Mouse (Mus musculus): ENCODE measurements around the gene Spem1. TPM values are rescaled to one million over a fixed set of nuclear protein-coding genes. Genes with fewer than 3 reads are reported as not detected.
A peak's percentile ranks its signal among the peaks of the same experiment; 100 is the strongest.
"Not testable (repeated sequence)": the region's sequence is repeated elsewhere in the genome, so short reads cannot be mapped to it uniquely, and the experiment has no call there.

Spem1 gene
- polyA plus RNA-seq (2015; fragmentation: Nextera tagmentation; extraction: Ambion mirVana) = not detected in 2 replicates

- no peaks in the 10 kb centered on the region for H3K27me3 ChIP-seq
- 92% methylated on average over 3 of the region's 3 CpGs for WGBS
- no peaks in the 10 kb centered on the region for H3K9me3 ChIP-seq
- H3K27ac ChIP-seq = no peak within 1 kb of the TSS
- no peaks in the 10 kb centered on the region for H3K4me1 ChIP-seq
- ATAC-seq (ENCODE audit: borderline replicate concordance, extremely low read depth, low FRiP score, low TSS enrichment) = no peak
- H3K9ac ChIP-seq = no peak within 1 kb of the TSS
- H3K36me3 ChIP-seq = peaks cover 19% of the 10 kb centered on the region
- H3K4me3 ChIP-seq = no peak within 1 kb of the TSS
- no peak within 1 kb of the TSS for H3K4me2 ChIP-seq
These were observed at the start of gene Spem1 for GRCm38 (mm10) chr11:69822080-69822479. Gene Spem1, minus strand, starts transcription at chr11:69822180.

GRCm38 (mm10) chr11:69870289-69871069 lies 48.5 kb upstream of the Spem1 start:
- H3K27me3 ChIP-seq = no peaks in the 10 kb centered on the region
- H3K4me2 ChIP-seq = no peak overlapping the region
- no peaks in the 10 kb centered on the region for H3K9me3 ChIP-seq
- WGBS = 95% methylated on average over 2 of the region's 2 CpGs
- ATAC-seq (ENCODE audit: borderline replicate concordance, extremely low read depth, low FRiP score, low TSS enrichment) = no peak
- peaks cover 3% of the 10 kb centered on the region for H3K4me1 ChIP-seq
- H3K4me3 ChIP-seq = no peak overlapping the region
- no peak overlapping the region for H3K27ac ChIP-seq
- H3K36me3 ChIP-seq = no peaks in the 10 kb centered on the region
- no peak overlapping the region for H3K9ac ChIP-seq

GRCm38 (mm10) chr11:69867335-69867734 lies 45.4 kb upstream of the Spem1 start:
- Histone ChIP-seq H3K27ac (no peak overlapping the region), H3K4me3 (no peak overlapping the region), H3K9me3 (no peaks in the 10 kb centered on the region), H3K27me3 (no peaks in the 10 kb centered on the region), H3K9ac (no peak overlapping the region), H3K36me3 (no peaks in the 10 kb centered on the region), H3K4me2 (no peak overlapping the region), H3K4me1 (no peaks in the 10 kb centered on the region)
- 55% methylated on average over 9 of the region's 9 CpGs for WGBS
- no peak for ATAC-seq (ENCODE audit: borderline replicate concordance, extremely low read depth, low FRiP score, low TSS enrichment)

- WGBS = 75% methylated on average over 9 of the region's 9 CpGs
- Histone ChIP-seq H3K9me3 (no peaks in the 10 kb centered on the region), H3K4me1 (no peaks in the 10 kb centered on the region), H3K9ac (no peak overlapping the region), H3K36me3 (no peaks in the 10 kb centered on the region), H3K27ac (no peak overlapping the region), H3K4me2 (no peak overlapping the region), H3K4me3 (no peak overlapping the region), H3K27me3 (no peaks in the 10 kb centered on the region)
- no peak for ATAC-seq (ENCODE audit: borderline replicate concordance, extremely low read depth, low FRiP score, low TSS enrichment)
These were observed 43.6 kb upstream of the Spem1 start for GRCm38 (mm10) chr11:69865561-69865960.

- Histone ChIP-seq H3K27ac (no peak overlapping the region), H3K27me3 (peaks cover 3% of the 10 kb centered on the region; the same call in 1 of the 2 replicates), H3K36me3 (no peaks in the 10 kb centered on the region), H3K4me3 (no peak overlapping the region), H3K9me3 (no peaks in the 10 kb centered on the region), H3K4me2 (no peak overlapping the region), H3K4me1 (no peaks in the 10 kb centered on the region), H3K9ac (no peak overlapping the region)
- no peak for ATAC-seq (ENCODE audit: borderline replicate concordance, extremely low read depth, low FRiP score, low TSS enrichment)
- 37% methylated on average over 8 of the region's 8 CpGs for WGBS
These were observed 42.3 kb upstream of the Spem1 start for GRCm38 (mm10) chr11:69864138-69864860.

GRCm38 (mm10) chr11:69863729-69864128 lies 41.7 kb upstream of the Spem1 start:
- 46% methylated on average over 3 of the region's 3 CpGs for WGBS
- H3K27ac ChIP-seq; H3K4me3 ChIP-seq; H3K4me2 ChIP-seq; ATAC-seq (ENCODE audit: borderline replicate concordance, extremely low read depth, low FRiP score, low TSS enrichment); H3K36me3 ChIP-seq; H3K9ac ChIP-seq; H3K27me3 ChIP-seq; H3K4me1 ChIP-seq; H3K9me3 ChIP-seq: not testable (repeated sequence)

- Histone ChIP-seq H3K4me2 (peak within 1 kb of the TSS; percentile 49), H3K9me3 (no peaks in the 10 kb centered on the region), H3K27ac (peak within 1 kb of the TSS; percentile 79), H3K4me3 (peak within 1 kb of the TSS; percentile 32), H3K9ac (peak within 1 kb of the TSS; percentile 25), H3K4me1 (no peaks in the 10 kb centered on the region), H3K36me3 (no peaks in the 10 kb centered on the region), H3K27me3 (peaks cover 17% of the 10 kb centered on the region; the same call in 1 of the 2 replicates)
- ATAC-seq (ENCODE audit: borderline replicate concordance, extremely low read depth, low FRiP score, low TSS enrichment) = peak; percentile 82
- WGBS = 16% methylated on average over 30 of the region's 30 CpGs
These were observed 36.4 kb upstream of the Spem1 start, which contains the start of gene Tnk1 for GRCm38 (mm10) chr11:69858113-69858998. Gene Tnk1, minus strand, starts transcription at chr11:69858730.

- 0 out of 2 replicates have a peak, but pooled peaks cover 7% of the 10 kb centered on the region for H3K4me1 ChIP-seq
- H3K27me3 ChIP-seq = peaks cover 17% of the 10 kb centered on the region; the same call in 1 of the 2 replicates
- H3K4me2 ChIP-seq = no peak overlapping the region; the same call in 1 of the 2 replicates
- no peak overlapping the region for H3K27ac ChIP-seq
- no peaks in the 10 kb centered on the region for H3K9me3 ChIP-seq
- H3K36me3 ChIP-seq = peaks cover 22% of the 10 kb centered on the region
- WGBS = 26% methylated on average over 16 of the region's 16 CpGs
- H3K4me3 ChIP-seq = no peak overlapping the region
- no peak overlapping the region for H3K9ac ChIP-seq
- ATAC-seq (ENCODE audit: borderline replicate concordance, extremely low read depth, low FRiP score, low TSS enrichment) = no peak
These were observed 33.4 kb upstream of the Spem1 start for GRCm38 (mm10) chr11:69855347-69855746.

- H3K4me2 ChIP-seq = no peak overlapping the region
- no peak overlapping the region for H3K27ac ChIP-seq
- H3K9ac ChIP-seq = no peak overlapping the region
- H3K4me1 ChIP-seq = 0 out of 2 replicates have a peak, but pooled peaks cover 7% of the 10 kb centered on the region
- H3K9me3 ChIP-seq = no peaks in the 10 kb centered on the region
- ATAC-seq (ENCODE audit: borderline replicate concordance, extremely low read depth, low FRiP score, low TSS enrichment) = no peak
- WGBS = 73% methylated on average over 10 of the region's 10 CpGs
- H3K36me3 ChIP-seq = peaks cover 28% of the 10 kb centered on the region
- H3K4me3 ChIP-seq = no peak overlapping the region
- peaks cover 14% of the 10 kb centered on the region; the same call in 1 of the 2 replicates for H3K27me3 ChIP-seq
These were observed 32.7 kb upstream of the Spem1 start for GRCm38 (mm10) chr11:69854680-69855079.

- no peak overlapping the region for H3K27ac ChIP-seq
- H3K4me1 ChIP-seq = 0 out of 2 replicates have a peak, but pooled peaks cover 9% of the 10 kb centered on the region
These were observed 32.0 kb upstream of the Spem1 start for GRCm38 (mm10) chr11:69853994-69854393.

GRCm38 (mm10) chr11:69850754-69851153 lies 28.8 kb upstream of the Spem1 start:
- ATAC-seq (ENCODE audit: borderline replicate concordance, extremely low read depth, low FRiP score, low TSS enrichment) = no peak
- Histone ChIP-seq H3K4me3 (no peak overlapping the region), H3K9me3 (no peaks in the 10 kb centered on the region), H3K4me1 (peaks cover 27% of the 10 kb centered on the region), H3K9ac (no peak overlapping the region), H3K27me3 (no peaks in the 10 kb centered on the region), H3K27ac (no peak overlapping the region), H3K4me2 (no peak overlapping the region), H3K36me3 (peaks cover 45% of the 10 kb centered on the region)
- WGBS = 73% methylated on average over 8 of the region's 8 CpGs

More at GRCm38 (mm10) chr11:69853994-69854393, 32.0 kb upstream of the Spem1 start:
- peaks cover 35% of the 10 kb centered on the region for H3K36me3 ChIP-seq
- ATAC-seq (ENCODE audit: borderline replicate concordance, extremely low read depth, low FRiP score, low TSS enrichment) = no peak
- WGBS = 54% methylated on average over 7 of the region's 7 CpGs
- no peaks in the 10 kb centered on the region for H3K9me3 ChIP-seq
- H3K4me2 ChIP-seq = no peak overlapping the region
- no peak overlapping the region for H3K4me3 ChIP-seq
- peaks cover 11% of the 10 kb centered on the region; the same call in 1 of the 2 replicates for H3K27me3 ChIP-seq
- H3K9ac ChIP-seq = no peak overlapping the region

Measured in lung, embryonic 15.5 days (tissue).